ENCODE assay signal across 8 mouse cellular contexts in the genomic region with DNA sequence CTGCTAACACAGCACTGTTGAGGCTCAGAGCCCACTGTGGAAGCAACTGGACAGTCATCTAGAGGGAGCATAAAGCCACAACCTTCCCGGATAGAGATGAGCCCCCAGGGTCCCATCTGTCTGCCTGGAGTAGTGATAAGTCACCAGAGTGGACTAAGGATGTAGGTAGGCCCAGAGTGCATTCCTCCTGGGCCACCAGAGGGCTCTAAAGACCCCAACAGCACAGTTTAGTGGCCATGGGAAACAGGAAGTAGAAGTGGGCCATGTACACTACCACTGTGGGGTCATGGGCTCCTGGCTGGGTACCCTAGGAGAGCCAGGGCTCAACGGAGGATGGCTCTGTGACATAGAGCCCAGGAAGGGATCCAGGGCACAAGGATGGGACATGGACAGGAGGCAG. TPM values are rescaled to one million over a fixed set of nuclear protein-coding genes. Genes with fewer than 3 reads are reported as not detected.
DNase-seq lines count a peak whose midpoint lies in the region; ATAC-seq and TF ChIP-seq lines count a peak whose summit lies in the region.

No protein-coding gene starts in this region.

- H3K9ac ChIP-seq in hindbrain, embryonic 14.5 days, result no peak overlapping the region
- no peak overlapping the region for H3K9ac ChIP-seq in forebrain, embryonic 15.5 days (replicated peaks)
- H3K9ac ChIP-seq in stomach, embryonic 16.5 days (ENCODE audit: low read length), result no peak overlapping the region

- WGBS in hindbrain, embryonic 10.5 days, result 80% methylated on average over 2 of the region's 2 CpGs
- WGBS in hindbrain, embryonic 14.5 days, result 70% methylated on average over 2 of the region's 2 CpGs
- 64% methylated on average over 2 of the region's 2 CpGs for WGBS in spleen, adult 2 months
- WGBS in forebrain, embryonic 15.5 days, result 89% methylated on average over 2 of the region's 2 CpGs
- WGBS in stomach, embryonic 16.5 days, result 82% methylated on average over 2 of the region's 2 CpGs

- H3K4me3 ChIP-seq in hindbrain, embryonic 10.5 days, result no peak overlapping the region
- no peak overlapping the region for H3K4me3 ChIP-seq in hindbrain, embryonic 14.5 days (replicated peaks; ENCODE audit: low read length)
- no peak overlapping the region for H3K4me3 ChIP-seq in spleen, adult 2 months (ENCODE audit: extremely low read depth, insufficient read depth, insufficient read length)
- no peak overlapping the region for H3K4me3 ChIP-seq in forebrain, embryonic 15.5 days
- H3K4me3 ChIP-seq in stomach, embryonic 16.5 days (replicated peaks; ENCODE audit: low read length), result no peak overlapping the region

- peaks cover 74% of the 10 kb centered on the region for H3K4me1 ChIP-seq in hindbrain, embryonic 10.5 days (replicated peaks)
- H3K4me1 ChIP-seq in hindbrain, embryonic 14.5 days (replicated peaks; ENCODE audit: control insufficient read depth, insufficient read depth, low read length), result peaks cover 61% of the 10 kb centered on the region
- H3K4me1 ChIP-seq in spleen, adult 2 months (ENCODE audit: control insufficient read depth, insufficient read depth, insufficient read length), result peaks cover 40% of the 10 kb centered on the region
- H3K4me1 ChIP-seq in forebrain, embryonic 15.5 days, result peaks cover 66% of the 10 kb centered on the region
- peaks cover 46% of the 10 kb centered on the region for H3K4me1 ChIP-seq in stomach, embryonic 16.5 days (ENCODE audit: control insufficient read depth, insufficient read depth, low read length)

- H3K9me3 ChIP-seq in hindbrain, embryonic 10.5 days, result no peaks in the 10 kb centered on the region
- H3K9me3 ChIP-seq in hindbrain, embryonic 14.5 days (ENCODE audit: control insufficient read depth, low read length), result no peaks in the 10 kb centered on the region
- H3K9me3 ChIP-seq in forebrain, embryonic 15.5 days, result no peaks in the 10 kb centered on the region
- no peaks in the 10 kb centered on the region for H3K9me3 ChIP-seq in stomach, embryonic 16.5 days (replicated peaks; ENCODE audit: control insufficient read depth, low read length)

- no peak for TF ChIP-seq POLR2A in spleen, adult 2 months (IDR thresholded peaks at IDR 0.05; ENCODE audit: low read depth, low read length)

- intact Hi-C loops in left cerebral cortex, postnatal 4 days (cut with DNase I), result no loop called here

- ATAC-seq in hindbrain, embryonic 14.5 days (ENCODE audit: low FRiP score), result no peak
- ATAC-seq in forebrain, embryonic 15.5 days (replicated peaks), result 0 out of 2 replicates have a peak, but pooled peaks have one; percentile 3
- peak; percentile 5; the same call in 1 of the 2 replicates for ATAC-seq in stomach, embryonic 16.5 days (ENCODE audit: insufficient read depth, low FRiP score)

- peak overlapping the region; percentile 70 for H3K27ac ChIP-seq in hindbrain, embryonic 10.5 days
- H3K27ac ChIP-seq in hindbrain, embryonic 14.5 days, result no peak overlapping the region
- peak overlapping the region; percentile 77 for H3K27ac ChIP-seq in spleen, adult 2 months (ENCODE audit: insufficient read depth, low read length)
- H3K27ac ChIP-seq in forebrain, embryonic 15.5 days (replicated peaks), result no peak overlapping the region
- peak overlapping the region; percentile 89 for H3K27ac ChIP-seq in stomach, embryonic 16.5 days (ENCODE audit: low read length)

- no peak for DNase-seq in hindbrain, embryonic 10.5 days (ENCODE audit: low spot score)
- DNase-seq in hindbrain, embryonic 14.5 days (ENCODE audit: low spot score), result no peak
- no peak for DNase-seq in spleen, adult 2 months (ENCODE audit: low read depth in 1 of 2, low spot score in 2 of 2)
- no peak for DNase-seq in spleen, postnatal 14 days (ENCODE audit: low spot score in 2 of 2)
- DNase-seq in left cerebral cortex, postnatal 4 days, result no peak
- DNase-seq in frontal cortex, postnatal 25 days (ENCODE audit: low spot score in 2 of 2), result no peak

- no peaks in the 10 kb centered on the region for H3K27me3 ChIP-seq in hindbrain, embryonic 10.5 days (ENCODE audit: insufficient read depth, poor library complexity, severe bottlenecking)
- H3K27me3 ChIP-seq in hindbrain, embryonic 14.5 days (ENCODE audit: control insufficient read depth, insufficient read depth, low read length), result no peaks in the 10 kb centered on the region
- H3K27me3 ChIP-seq in spleen, adult 2 months (ENCODE audit: control insufficient read depth, insufficient read depth, low read length), result no peaks in the 10 kb centered on the region
- H3K27me3 ChIP-seq in forebrain, embryonic 15.5 days, result no peaks in the 10 kb centered on the region
- H3K27me3 ChIP-seq in stomach, embryonic 16.5 days (ENCODE audit: control insufficient read depth, insufficient read depth, low read length), result no peaks in the 10 kb centered on the region

- no peak overlapping the region for H3K4me2 ChIP-seq in hindbrain, embryonic 14.5 days (replicated peaks)
- no peak overlapping the region for H3K4me2 ChIP-seq in forebrain, embryonic 15.5 days (replicated peaks)
- no peak overlapping the region for H3K4me2 ChIP-seq in stomach, embryonic 16.5 days (ENCODE audit: low read depth, low read length)

- H3K36me3 ChIP-seq in hindbrain, embryonic 10.5 days, result peaks cover 95% of the 10 kb centered on the region
- H3K36me3 ChIP-seq in hindbrain, embryonic 14.5 days (replicated peaks; ENCODE audit: control insufficient read depth, insufficient read depth), result peaks cover 48% of the 10 kb centered on the region
- 0 out of 2 replicates have a peak, but pooled peaks cover 4% of the 10 kb centered on the region for H3K36me3 ChIP-seq in spleen, adult 2 months (ENCODE audit: control insufficient read depth, insufficient read depth, low read length)
- peaks cover 34% of the 10 kb centered on the region for H3K36me3 ChIP-seq in forebrain, embryonic 15.5 days
- H3K36me3 ChIP-seq in stomach, embryonic 16.5 days (ENCODE audit: control insufficient read depth, insufficient read depth, low read length), result 0 out of 2 replicates have a peak, but pooled peaks cover 9% of the 10 kb centered on the region

- peak; percentile 16; the same call in 1 of the 2 replicates for TF ChIP-seq CTCF in spleen, adult 2 months (IDR thresholded peaks at IDR 0.05; ENCODE audit: extremely low read depth, insufficient read depth, insufficient read length, insufficient replicate concordance)

RNA-seq across cellular contexts. Expression of gene Ttyh3, which starts 8.0 kb away (rescaled TPM):
- 32.1 and 52.5 TPM in 2 replicates for polyA plus RNA-seq in hindbrain, embryonic 10.5 days (2016; fragmentation: Nextera tagmentation; extraction: Ambion mirVana)
- polyA plus RNA-seq in hindbrain, embryonic 14.5 days (2014; fragmentation: Nextera tagmentation; extraction: Ambion mirVana), result 95.0 and 98.9 TPM in 2 replicates
- polyA plus RNA-seq in spleen, adult 2 months (2012; rRNA removed), result 95.1 and 118 TPM in 2 replicates
- polyA plus RNA-seq in forebrain, embryonic 15.5 days (2015; fragmentation: Nextera tagmentation; extraction: Ambion mirVana), result 78.9 and 85.5 TPM in 2 replicates
- polyA plus RNA-seq in stomach, embryonic 16.5 days (2015; fragmentation: Nextera tagmentation; extraction: Ambion mirVana), result 13.8 and 17.8 TPM in 2 replicates
- 100 to 1,000 TPM; 382 to 395 TPM for total RNA-seq in left cerebral cortex, postnatal 4 days (2021)

RNA-seq across cellular contexts. Expression of gene Lfng, which starts 33.7 kb away (rescaled TPM):
- 40.9 and 51.2 TPM in 2 replicates for polyA plus RNA-seq in hindbrain, embryonic 10.5 days (2016; fragmentation: Nextera tagmentation; extraction: Ambion mirVana)
- polyA plus RNA-seq in hindbrain, embryonic 14.5 days (2014; fragmentation: Nextera tagmentation; extraction: Ambion mirVana), result 25.7 and 30.1 TPM in 2 replicates
- 165 and 240 TPM in 2 replicates for polyA plus RNA-seq in spleen, adult 2 months (2012; rRNA removed)
- polyA plus RNA-seq in forebrain, embryonic 15.5 days (2015; fragmentation: Nextera tagmentation; extraction: Ambion mirVana), result 25.7 and 28.8 TPM in 2 replicates
- polyA plus RNA-seq in stomach, embryonic 16.5 days (2015; fragmentation: Nextera tagmentation; extraction: Ambion mirVana), result 21.5 and 21.6 TPM in 2 replicates
- total RNA-seq in left cerebral cortex, postnatal 4 days (2021), result 10 to 100 TPM; 19.7 to 20.7 TPM

Comparison
In these comparisons a context has a peak if more than half of its experiments do, and no peak if none do; other contexts are left out.
1. H3K27ac ChIP-seq: peak in hindbrain, embryonic 10.5 days (single experiment), spleen, adult 2 months (single experiment) and stomach, embryonic 16.5 days (single experiment); none in hindbrain, embryonic 14.5 days (single experiment) and forebrain, embryonic 15.5 days (single experiment).